Mouse (Mus musculus): ENCODE data around the gene Naa35.

DNA sequence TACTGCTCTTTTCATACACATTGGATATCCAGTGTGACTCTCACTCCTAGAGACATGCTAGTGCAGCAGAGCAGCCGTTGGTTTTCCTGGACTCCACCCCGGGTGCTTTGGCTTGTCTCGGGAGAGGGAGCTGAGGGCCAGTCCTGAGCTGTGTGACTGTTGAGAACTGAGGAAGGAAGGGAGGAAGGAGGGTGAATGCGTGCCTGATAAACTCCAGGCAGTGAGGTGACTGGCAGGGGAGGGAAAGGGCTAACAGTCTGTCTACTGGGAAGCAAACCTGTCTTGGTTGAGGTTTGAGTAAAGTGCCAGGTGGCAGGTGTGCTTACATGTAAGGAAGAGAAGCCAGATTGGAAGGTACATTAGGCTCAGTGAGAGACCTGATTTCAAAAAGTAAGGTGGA, 28.8 kb downstream of the Naa35 start:
- TF ChIP-seq POLR2A (IDR thresholded peaks at IDR 0.05; ENCODE audit: borderline replicate concordance, low read depth, low read length) (no peak), CTCF (IDR thresholded peaks at IDR 0.05; ENCODE audit: low read depth, low read length) (no peak)

Measured in bone marrow macrophage, adult 2 months (primary cell).